Mouse (Mus musculus) spleen, postnatal 10 days (tissue): ENCODE measurements at regions not wholly inside any gene's neighbourhood (a gene's known extent, or its start where the extent isn't known, plus 50 kb on each side); places are given as distances from the start of the nearest gene placed in this dataset.

ENCODE experiments used
- DNase-seq, 2 experiments: peaks; one replicate each; pipeline ENCODE4 v3.0.0; 2021 to 2022; ENCODE audit warnings: low spot score in 2 of 2

GRCm38 (mm10) chr12:113332226-113332625 lies 146.5 kb downstream of the Tmem121 start:
- peak in 1 of 2 experiments; percentile 6 for DNase-seq

- DNase-seq = no peak
Measured at GRCm38 (mm10) chr12:113333399-113333798, 147.7 kb downstream of the Tmem121 start.

GRCm38 (mm10) chr12:113333853-113334252 lies 148.1 kb downstream of the Tmem121 start:
- peak in 1 of 2 experiments; percentile 6 for DNase-seq

GRCm38 (mm10) chr12:113337271-113337670 lies 151.5 kb downstream of the Tmem121 start:
- peak in 1 of 2 experiments; percentile 9 for DNase-seq

- peak in 1 of 2 experiments; percentile 6 for DNase-seq
Measured at GRCm38 (mm10) chr12:113338891-113339290, 150.4 kb upstream of the Adam6b start.

GRCm38 (mm10) chr12:113341046-113341445 lies 148.3 kb upstream of the Adam6b start:
- no peak for DNase-seq

GRCm38 (mm10) chr12:113355132-113355531 lies 134.2 kb upstream of the Adam6b start:
- DNase-seq = no peak

- DNase-seq = peak in 1 of 2 experiments; percentile 2
Measured at GRCm38 (mm10) chr12:113358077-113358476, 131.2 kb upstream of the Adam6b start.

GRCm38 (mm10) chr12:113360032-113360431 lies 129.3 kb upstream of the Adam6b start:
- no peak for DNase-seq

GRCm38 (mm10) chr12:113362409-113363038 lies 126.8 kb upstream of the Adam6b start:
- no peak for DNase-seq

GRCm38 (mm10) chr12:113364023-113364422 lies 125.3 kb upstream of the Adam6b start:
- DNase-seq = no peak

- no peak for DNase-seq
Measured at GRCm38 (mm10) chr12:113364437-113364836, 124.9 kb upstream of the Adam6b start.

GRCm38 (mm10) chr12:113365783-113366182 lies 123.5 kb upstream of the Adam6b start:
- no peak for DNase-seq

GRCm38 (mm10) chr12:113366394-113366793 lies 122.9 kb upstream of the Adam6b start:
- peak in 1 of 2 experiments; percentile 30 for DNase-seq

GRCm38 (mm10) chr12:113401578-113402113 lies 87.7 kb upstream of the Adam6b start:
- no peak for DNase-seq

GRCm38 (mm10) chr12:113402823-113403222 lies 86.5 kb upstream of the Adam6b start:
- no peak for DNase-seq

- peak in 1 of 2 experiments; percentile 3 for DNase-seq
Measured at GRCm38 (mm10) chr12:113411113-113411512, 78.2 kb upstream of the Adam6b start.

GRCm38 (mm10) chr12:113413996-113414395 lies 75.3 kb upstream of the Adam6b start:
- DNase-seq = no peak

- DNase-seq = no peak
Measured at GRCm38 (mm10) chr12:113417521-113417920, 71.8 kb upstream of the Adam6b start.

- no peak for DNase-seq
Measured at GRCm38 (mm10) chr12:113418731-113419402, 70.4 kb upstream of the Adam6b start.

GRCm38 (mm10) chr12:113420721-113421305 lies 68.5 kb upstream of the Adam6b start:
- DNase-seq = no peak

- no peak for DNase-seq
Measured at GRCm38 (mm10) chr12:113421716-113422595, 67.4 kb upstream of the Adam6b start.
